Mouse (Mus musculus) midbrain, embryonic 14.5 days (tissue): ENCODE measurements around the gene Akt2. TPM values are rescaled to one million over a fixed set of nuclear protein-coding genes. Genes with fewer than 3 reads are reported as not detected.
"Not testable (repeated sequence)": the region's sequence is repeated elsewhere in the genome, so short reads cannot be mapped to it uniquely, and the experiment has no call there.

Source experiments
- ATAC-seq: fragments of 200-750 bp; cut with Nextera tagmentation; 2 replicates; pipeline ENCODE4 v1.8.0; 2017; ENCODE audit warnings: moderate number of reproducible peaks, moderate library complexity; ENCODE audit not compliant: low FRiP score, low TSS enrichment
- DNase-seq: peaks from one replicate; pipeline ENCODE4 v3.0.0-alpha.2; 2015
- H3K27ac ChIP-seq: fragments of 300-500 bp; sonication (generic); replicated peaks from 2 replicates; pipeline ENCODE4 v1.5.1; 2014; ENCODE audit warnings: mild to moderate bottlenecking, low read depth, low read length, moderate library complexity
- H3K27me3 ChIP-seq: fragments of 300-500 bp; sonication (generic); 2 replicates; pipeline ENCODE4 v1.6.1; 2014; ENCODE audit warnings: low read length, control low read depth, mixed read lengths; ENCODE audit not compliant: control insufficient read depth, insufficient read depth
- H3K36me3 ChIP-seq: fragments of 300-500 bp; sonication (generic); 2 replicates; pipeline ENCODE4 v1.6.1; 2014; ENCODE audit warnings: low read length, control low read depth; ENCODE audit not compliant: control insufficient read depth, insufficient read depth
- H3K4me1 ChIP-seq: fragments of 300-500 bp; sonication (generic); 2 replicates; pipeline ENCODE4 v1.6.1; 2014; ENCODE audit warnings: mild to moderate bottlenecking, antibody characterized with exemption, low read length, control low read depth; ENCODE audit not compliant: control insufficient read depth, insufficient read depth
- H3K4me2 ChIP-seq: fragments of 300-500 bp; sonication (generic); 2 replicates; pipeline ENCODE4 v1.6.1; 2014; ENCODE audit warnings: mild to moderate bottlenecking, low read length, moderate library complexity
- H3K4me3 ChIP-seq: fragments of 300-500 bp; sonication (generic); replicated peaks from 2 replicates; pipeline ENCODE4 v1.5.1; 2014; ENCODE audit warnings: low read depth, low read length
- H3K9ac ChIP-seq: fragments of 300-500 bp; sonication (generic); replicated peaks from 2 replicates; pipeline ENCODE4 v1.6.1; 2014; ENCODE audit warnings: mild to moderate bottlenecking, low read length, moderate library complexity
- H3K9me3 ChIP-seq: fragments of 300-500 bp; sonication (generic); 2 replicates; pipeline ENCODE4 v1.6.1; 2016; ENCODE audit warnings: low read length, control low read depth, mixed read lengths; ENCODE audit not compliant: control insufficient read depth
- WGBS: fragments of 180-500 bp; shearing (Covaris S2); extraction: QIAGEN DNeasy Blood & Tissue Kit; methylation state at CpG from one replicate; pipeline ENCODE4 v1.1.7; 2014; 5-methylcytosine and 5-hydroxymethylcytosine counted together
- polyA plus RNA-seq: library from polyadenylated mRNA; unstranded; fragments of >200 nt; fragmentation: Nextera tagmentation; extraction: Ambion mirVana; gene quantifications from 2 replicates; pipeline ENCODE4 v1.2.1, GENCODE M21; 2014

Akt2 gene
- polyA plus RNA-seq, 1 experiment from 2014 or later: 67.0 TPM

DNA sequence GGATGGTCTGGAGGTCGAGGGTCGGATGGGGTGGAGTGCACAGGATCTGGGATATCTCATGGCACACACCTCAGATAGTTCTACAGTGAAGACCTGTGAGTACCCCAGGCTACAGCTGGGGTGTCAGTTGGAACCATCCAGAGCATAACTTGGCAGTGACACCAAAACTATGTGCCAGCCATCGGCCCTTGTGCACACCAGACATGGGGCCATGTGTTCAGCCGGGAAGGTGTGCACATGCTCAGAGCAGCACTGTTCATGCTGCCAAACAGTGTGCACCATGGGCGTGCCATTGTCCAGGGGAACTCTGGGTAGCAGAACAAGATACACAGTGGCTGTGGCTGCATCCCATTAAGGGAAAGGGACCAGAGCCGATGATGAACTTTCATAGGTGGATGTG, 43.3 kb downstream of the Akt2 start:
- Histone ChIP-seq H3K4me1 (no peaks in the 10 kb centered on the region), H3K27me3 (no peaks in the 10 kb centered on the region), H3K9ac (no peak overlapping the region), H3K36me3 (peaks cover 54% of the 10 kb centered on the region), H3K9me3 (no peaks in the 10 kb centered on the region), H3K4me2 (no peak overlapping the region), H3K4me3 (no peak overlapping the region), H3K27ac (no peak overlapping the region)
- ATAC-seq: no peak
- WGBS: 96% methylated on average over 6 of the region's 6 CpGs
- DNase-seq: no peak

DNA sequence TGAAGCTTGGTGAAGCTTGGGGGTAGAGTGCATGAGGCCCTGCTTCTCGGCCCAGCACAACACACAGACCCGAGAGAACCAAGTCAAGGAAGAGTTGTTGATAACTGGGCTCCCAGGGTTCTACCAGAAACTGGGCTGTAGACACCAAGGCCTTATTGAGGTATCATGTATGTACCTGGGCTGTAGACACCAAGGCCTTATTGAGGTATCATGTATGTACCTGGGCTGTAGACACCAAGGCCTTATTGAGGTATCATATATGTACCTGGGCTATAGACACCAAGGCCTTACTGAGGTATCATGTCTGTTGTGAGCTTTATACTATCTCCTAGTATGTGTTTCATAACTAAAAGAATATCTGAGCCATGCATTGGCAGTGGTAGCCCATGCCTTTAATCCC, 43.7 kb downstream of the Akt2 start:
- H3K27ac ChIP-seq, H3K9ac ChIP-seq, ATAC-seq, H3K9me3 ChIP-seq, H3K4me1 ChIP-seq, H3K4me3 ChIP-seq, H3K27me3 ChIP-seq, H3K4me2 ChIP-seq, DNase-seq: not testable (repeated sequence)
- WGBS: 97% methylated on average over 2 of the region's 2 CpGs
- H3K36me3 ChIP-seq: peaks cover 53% of the 10 kb centered on the region

DNA sequence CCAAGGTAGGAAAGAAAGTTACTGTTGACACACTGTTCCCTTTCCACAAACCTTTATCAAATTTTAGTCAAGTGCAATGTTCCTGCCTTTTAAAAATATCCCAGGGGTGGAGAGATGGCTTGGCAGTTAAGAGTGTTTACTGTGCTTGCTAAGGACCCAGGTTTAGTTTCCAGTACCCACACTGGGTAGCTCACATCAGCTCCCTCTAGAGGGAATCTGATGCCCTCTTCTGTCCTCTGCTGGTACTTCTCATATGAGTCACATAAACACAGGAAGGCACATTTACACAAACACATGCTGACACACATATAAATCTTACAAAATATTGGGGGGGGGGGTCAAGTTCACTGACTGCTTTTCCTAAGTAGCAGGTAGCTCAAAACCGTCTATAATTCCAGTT, 53.1 kb downstream of the Akt2 start:
- 0 out of 2 replicates have a peak, but pooled peaks cover 3% of the 10 kb centered on the region for H3K36me3 ChIP-seq
- no peak for DNase-seq
- no peak overlapping the region for H3K27ac ChIP-seq
- H3K9me3 ChIP-seq: no peaks in the 10 kb centered on the region
- H3K4me3 ChIP-seq: no peak overlapping the region
- 71% methylated on average over 1 of the region's 1 CpGs for WGBS
- H3K4me1 ChIP-seq: no peaks in the 10 kb centered on the region
- no peak overlapping the region for H3K4me2 ChIP-seq
- ATAC-seq: no peak
- no peak overlapping the region for H3K9ac ChIP-seq
- no peaks in the 10 kb centered on the region for H3K27me3 ChIP-seq

DNA sequence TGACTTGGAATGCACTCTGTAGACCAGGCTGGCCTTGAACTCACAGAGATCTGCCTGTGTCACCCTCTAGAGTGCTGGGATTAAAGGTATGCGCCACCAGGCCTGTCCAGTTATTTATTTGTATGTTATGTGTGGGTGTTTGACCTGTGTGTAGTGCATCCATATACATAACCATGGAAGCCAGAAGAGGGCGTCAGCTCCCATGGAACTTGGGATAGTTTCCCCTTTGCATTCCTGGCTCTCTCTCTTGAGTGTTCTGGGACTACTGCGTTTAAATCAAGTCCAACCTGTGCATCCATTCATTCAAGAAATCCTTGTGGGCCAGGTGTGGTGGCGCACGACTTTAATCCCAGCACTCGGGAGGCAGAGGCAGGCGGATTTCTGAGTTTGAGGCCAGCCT, 55.2 kb downstream of the Akt2 start:
- H3K4me3 ChIP-seq: no peak overlapping the region
- no peaks in the 10 kb centered on the region for H3K36me3 ChIP-seq
- no peak overlapping the region for H3K4me2 ChIP-seq
- no peaks in the 10 kb centered on the region for H3K27me3 ChIP-seq
- H3K27ac ChIP-seq: no peak overlapping the region
- no peak for ATAC-seq
- H3K9ac ChIP-seq: no peak overlapping the region
- 89% methylated on average over 7 of the region's 7 CpGs for WGBS
- no peaks in the 10 kb centered on the region for H3K4me1 ChIP-seq
- no peak for DNase-seq
- no peaks in the 10 kb centered on the region for H3K9me3 ChIP-seq

DNA sequence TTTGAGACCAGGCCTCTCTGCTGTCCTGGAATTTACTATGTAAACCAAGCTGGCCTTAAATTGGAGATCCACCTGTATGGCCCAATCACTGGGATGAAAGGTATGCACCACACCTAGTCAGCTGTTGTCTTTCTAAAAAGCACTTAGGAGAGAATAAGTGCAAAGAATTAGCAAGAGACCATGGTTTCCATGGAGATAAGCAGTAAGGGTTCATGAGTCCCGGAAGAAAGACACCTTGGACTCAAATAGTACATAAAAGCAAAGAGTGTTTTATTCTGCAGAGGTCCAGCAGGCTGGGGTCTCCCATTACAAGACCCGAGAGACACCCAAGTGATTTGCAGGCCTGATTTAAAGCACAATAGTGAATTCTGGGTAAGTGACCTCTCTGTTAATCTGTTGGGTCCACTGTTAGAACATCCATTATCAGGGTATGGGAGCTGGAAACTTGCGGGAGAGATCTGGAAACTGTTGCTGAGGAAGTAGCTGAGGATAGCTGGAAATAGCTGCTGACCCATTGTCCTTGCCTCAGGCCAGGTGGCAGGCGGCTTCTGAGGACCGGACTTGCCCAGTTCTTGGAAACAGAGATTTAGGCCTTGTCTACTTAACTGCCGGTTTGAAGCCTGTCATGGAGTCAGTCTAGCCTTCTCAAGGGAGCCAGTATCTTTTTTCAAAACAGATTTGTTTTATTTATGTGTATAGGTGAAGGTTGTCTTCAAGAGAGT, 56.1 kb downstream of the Akt2 start:
- H3K27me3 ChIP-seq: no peaks in the 10 kb centered on the region
- H3K36me3 ChIP-seq: no peaks in the 10 kb centered on the region
- H3K4me3 ChIP-seq: no peak overlapping the region
- 83% methylated on average over 6 of the region's 6 CpGs for WGBS
- H3K4me1 ChIP-seq: no peaks in the 10 kb centered on the region
- no peaks in the 10 kb centered on the region for H3K9me3 ChIP-seq
- H3K4me2 ChIP-seq: no peak overlapping the region
- H3K9ac ChIP-seq: no peak overlapping the region
- ATAC-seq: no peak
- H3K27ac ChIP-seq: no peak overlapping the region
- DNase-seq: no peak

DNA sequence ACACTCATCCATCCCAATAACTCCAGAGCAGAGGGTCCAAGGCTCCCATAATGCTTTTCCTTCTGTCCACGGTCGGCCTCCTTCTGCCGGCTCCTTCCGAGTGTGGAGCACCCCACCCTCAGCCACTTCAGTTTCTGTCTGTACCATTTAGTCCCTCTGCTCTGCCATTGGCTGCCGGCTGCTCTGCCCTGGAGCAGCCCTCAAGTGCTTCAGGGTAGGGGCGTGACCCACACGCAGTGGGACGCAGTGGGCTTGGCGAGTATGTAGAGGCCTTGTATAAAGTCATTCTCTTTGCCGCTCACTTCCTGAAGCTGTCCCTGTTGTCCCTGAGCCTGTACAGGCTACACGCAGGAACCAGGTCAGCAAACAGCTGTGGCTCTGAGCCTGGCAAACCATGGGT, 58.4 kb downstream of the Akt2 start:
- ATAC-seq (no peak), DNase-seq (no peak)
- no peak overlapping the region for H3K27ac ChIP-seq
- no peak overlapping the region for H3K4me2 ChIP-seq
- no peaks in the 10 kb centered on the region for H3K36me3 ChIP-seq
- H3K4me3 ChIP-seq: no peak overlapping the region
- H3K4me1 ChIP-seq: peaks cover 7% of the 10 kb centered on the region; the same call in 1 of the 2 replicates
- no peaks in the 10 kb centered on the region for H3K9me3 ChIP-seq
- no peak overlapping the region for H3K9ac ChIP-seq
- 96% methylated on average over 11 of the region's 11 CpGs for WGBS
- no peaks in the 10 kb centered on the region for H3K27me3 ChIP-seq

DNA sequence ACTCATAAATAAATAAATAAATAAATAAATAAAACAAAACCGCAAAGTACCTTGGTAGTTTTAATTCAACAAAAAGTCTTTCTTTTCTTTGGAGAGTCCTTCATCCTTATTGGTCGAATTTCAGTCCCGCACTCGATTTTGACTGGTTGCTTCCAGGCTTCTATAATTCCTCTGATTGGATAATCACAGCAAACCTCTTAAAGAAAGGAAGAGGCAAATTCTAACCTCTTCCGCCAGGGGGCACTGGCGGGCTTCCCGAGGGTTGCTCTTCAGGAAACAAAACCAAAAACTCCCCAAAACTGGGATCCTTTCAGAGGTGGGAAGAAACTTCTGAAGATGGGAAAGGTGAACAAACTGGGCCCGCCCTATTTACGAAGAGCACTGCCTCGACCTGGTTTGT, 59.6 kb downstream of the Akt2 start:
- H3K4me2 ChIP-seq: no peak overlapping the region
- no peak overlapping the region for H3K4me3 ChIP-seq
- H3K9ac ChIP-seq: no peak overlapping the region
- ATAC-seq (no peak), DNase-seq (peak; percentile 87)
- H3K4me1 ChIP-seq: peaks cover 11% of the 10 kb centered on the region; the same call in 1 of the 2 replicates
- peaks cover 3% of the 10 kb centered on the region; the same call in 1 of the 2 replicates for H3K36me3 ChIP-seq
- H3K9me3 ChIP-seq: no peaks in the 10 kb centered on the region
- no peaks in the 10 kb centered on the region for H3K27me3 ChIP-seq
- no peak overlapping the region for H3K27ac ChIP-seq
- WGBS: 7% methylated on average over 10 of the region's 10 CpGs

DNA sequence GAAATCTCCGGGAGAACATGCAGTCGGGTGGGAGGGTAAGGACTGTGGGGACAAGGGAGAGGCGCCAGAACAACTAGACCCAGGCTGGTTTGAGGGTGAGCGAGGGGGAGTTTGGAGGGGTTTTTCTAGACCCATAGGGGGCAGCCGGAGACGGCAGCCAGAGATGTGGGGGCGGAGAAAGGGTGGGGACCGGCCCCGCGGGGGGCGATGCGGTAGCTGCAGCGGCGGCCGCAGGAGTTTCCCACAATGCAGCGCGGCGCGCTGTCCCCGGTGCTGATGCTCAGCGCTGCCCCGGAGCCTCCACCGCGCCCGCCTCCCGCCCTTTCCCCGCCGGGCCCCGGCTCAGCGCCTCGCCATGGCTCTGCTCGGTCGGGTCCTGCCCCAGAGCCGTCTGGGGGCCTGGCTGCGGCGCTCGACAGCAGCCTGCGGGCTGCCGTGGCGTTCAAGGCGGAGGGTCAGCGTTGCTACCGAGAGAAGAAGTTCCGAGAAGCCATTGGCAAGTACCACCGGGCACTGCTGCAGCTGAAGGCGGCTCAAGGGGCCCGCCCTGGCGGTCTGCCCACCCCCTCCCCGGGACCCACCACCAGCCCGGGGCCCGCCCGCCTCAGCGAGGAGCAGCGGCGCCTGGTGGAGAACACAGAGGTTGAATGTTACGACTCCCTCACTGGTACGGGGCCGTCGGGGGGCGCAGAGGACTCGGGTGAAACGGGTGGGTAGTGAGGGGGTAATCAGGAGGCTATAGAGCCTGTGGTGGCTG, 62.5 kb downstream of the Akt2 start, which contains the start of gene Ttc9b:
Ttc9b (plus strand) TSS at position 235 of the 757 bp plus-strand sequence.
- H3K4me3 ChIP-seq: peak within 1 kb of the TSS; percentile 65
- peaks cover 11% of the 10 kb centered on the region; the same call in 1 of the 2 replicates for H3K4me1 ChIP-seq
- peak within 1 kb of the TSS; percentile 95 for H3K27ac ChIP-seq
- peak; percentile 78 for ATAC-seq
- peak; percentile 92 for DNase-seq
- WGBS: under 1% methylated on average over 62 of the region's 62 CpGs
- no peaks in the 10 kb centered on the region for H3K27me3 ChIP-seq
- peaks cover 32% of the 10 kb centered on the region for H3K36me3 ChIP-seq
- no peaks in the 10 kb centered on the region for H3K9me3 ChIP-seq
- peak within 1 kb of the TSS; percentile 85 for H3K9ac ChIP-seq
- peak within 1 kb of the TSS; percentile 75 for H3K4me2 ChIP-seq
